ENCODE assay signal across 15 mouse cellular contexts in the genomic region with DNA sequence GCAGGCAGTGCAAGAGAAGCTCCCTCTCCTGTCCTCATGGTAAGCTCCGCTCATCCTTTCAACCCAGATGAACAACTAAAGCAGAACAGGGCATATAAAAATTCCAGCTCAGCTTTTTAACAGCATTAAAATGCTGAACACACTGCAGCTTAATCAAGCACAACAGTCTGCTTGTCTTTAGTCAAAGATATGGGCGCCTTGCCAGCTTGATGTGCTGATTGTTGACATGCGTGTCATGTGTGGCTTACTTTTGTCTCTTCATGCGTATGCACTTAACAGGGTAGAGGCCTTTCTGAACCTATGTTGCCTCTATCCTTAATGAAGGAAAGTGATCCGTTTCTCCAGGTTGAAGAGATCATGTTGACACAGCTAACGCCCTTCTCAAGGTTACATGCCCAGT.
DNase-seq lines count a peak whose midpoint lies in the region; ATAC-seq and TF ChIP-seq lines count a peak whose summit lies in the region.
"Had no signal": no experiment of that assay in that cellular context is flagged by ENCODE, and none has a peak within 500 bp of the region (broad histone marks: within the 10 kb centered on the region; RNA-seq: fewer than 3 reads in every experiment).

No protein-coding gene starts in this region.

- H3K36me3 ChIP-seq in forebrain, embryonic 13.5 days (ENCODE audit: poor library complexity, severe bottlenecking) = peaks cover 41% of the 10 kb centered on the region
- peaks cover 21% of the 10 kb centered on the region for H3K36me3 ChIP-seq in forebrain, embryonic 12.5 days (replicated peaks)
- peaks cover under 1% of the 10 kb centered on the region; the same call in 1 of the 2 replicates for H3K36me3 ChIP-seq in kidney, postnatal 0 days (ENCODE audit: insufficient read depth, low read length)
- H3K36me3 ChIP-seq in neural tube, embryonic 15.5 days = peaks cover 22% of the 10 kb centered on the region

- peak overlapping the region; percentile 37; the same call in 1 of the 2 replicates for H3K27ac ChIP-seq in forebrain, embryonic 13.5 days
- no peak overlapping the region for H3K27ac ChIP-seq in forebrain, embryonic 12.5 days
- H3K27ac ChIP-seq in kidney, postnatal 0 days = no peak overlapping the region
- no peak overlapping the region; the same call in 1 of the 2 replicates for H3K27ac ChIP-seq in neural tube, embryonic 15.5 days (replicated peaks)
- H3K27ac ChIP-seq: lung, embryonic 15.5 days; neural tube, embryonic 12.5 days had no signal

- ATAC-seq in forebrain, embryonic 13.5 days = peak; percentile 75
- ATAC-seq in forebrain, embryonic 12.5 days (ENCODE audit: low FRiP score) = no peak
- ATAC-seq in kidney, postnatal 0 days (replicated peaks; ENCODE audit: low FRiP score, low read depth) = 0 out of 2 replicates have a peak, but pooled peaks have one; percentile 21
- ATAC-seq in neural tube, embryonic 15.5 days (ENCODE audit: low FRiP score) = peak; percentile 17; the same call in 1 of the 2 replicates
- ATAC-seq: Patski had no signal

- H3K9ac ChIP-seq in forebrain, embryonic 13.5 days = no peak overlapping the region
- H3K9ac ChIP-seq in forebrain, embryonic 12.5 days = no peak overlapping the region
- H3K9ac ChIP-seq in kidney, postnatal 0 days (ENCODE audit: low read depth, low read length) = no peak overlapping the region
- no peak overlapping the region for H3K9ac ChIP-seq in neural tube, embryonic 15.5 days (replicated peaks)
- H3K9ac ChIP-seq: lung, embryonic 15.5 days; neural tube, embryonic 12.5 days had no signal

- no peaks in the 10 kb centered on the region for H3K9me3 ChIP-seq in forebrain, embryonic 13.5 days (replicated peaks)
- no peaks in the 10 kb centered on the region for H3K9me3 ChIP-seq in forebrain, embryonic 12.5 days
- H3K9me3 ChIP-seq in kidney, postnatal 0 days (replicated peaks; ENCODE audit: low read length) = no peaks in the 10 kb centered on the region
- H3K9me3 ChIP-seq in neural tube, embryonic 15.5 days (replicated peaks) = no peaks in the 10 kb centered on the region
- H3K9me3 ChIP-seq: lung, embryonic 15.5 days; neural tube, embryonic 12.5 days had no signal

- WGBS in forebrain, embryonic 13.5 days = 62% methylated on average over 6 of the region's 6 CpGs
- 72% methylated on average over 6 of the region's 6 CpGs for WGBS in forebrain, embryonic 12.5 days
- 62% methylated on average over 6 of the region's 6 CpGs for WGBS in kidney, postnatal 0 days
- WGBS in neural tube, embryonic 15.5 days = 57% methylated on average over 6 of the region's 6 CpGs

- H3K4me2 ChIP-seq in forebrain, embryonic 13.5 days = no peak overlapping the region
- H3K4me2 ChIP-seq in forebrain, embryonic 12.5 days = no peak overlapping the region
- H3K4me2 ChIP-seq in kidney, postnatal 0 days (ENCODE audit: low read length) = no peak overlapping the region
- H3K4me2 ChIP-seq in neural tube, embryonic 15.5 days = no peak overlapping the region
- H3K4me2 ChIP-seq: lung, embryonic 15.5 days; neural tube, embryonic 12.5 days had no signal

- peak; percentile 35 for DNase-seq in kidney, postnatal 0 days (ENCODE audit: low spot score)
- DNase-seq in kidney, postnatal 36 days = no peak
- DNase-seq in retina, postnatal 1 day = peak; percentile 47
- DNase-seq in retina, embryonic 14.5 days (ENCODE audit: low spot score) = no peak
- DNase-seq in spleen, postnatal 14 days (ENCODE audit: low spot score in 2 of 2) = no peak
- DNase-seq: cerebellum, adult 11 months; cerebellum, postnatal 36 days; heart, postnatal 10 days; thymus, postnatal 4 days had no signal

- TF ChIP-seq CTCF in kidney, postnatal 0 days (IDR thresholded peaks at IDR 0.05; ENCODE audit: low read depth) = no peak

- peaks cover 10% of the 10 kb centered on the region for H3K4me1 ChIP-seq in forebrain, embryonic 13.5 days
- H3K4me1 ChIP-seq in forebrain, embryonic 12.5 days = peaks cover 5% of the 10 kb centered on the region
- no peaks in the 10 kb centered on the region for H3K4me1 ChIP-seq in kidney, postnatal 0 days (replicated peaks; ENCODE audit: insufficient read depth, low read length)
- H3K4me1 ChIP-seq in neural tube, embryonic 15.5 days = no peaks in the 10 kb centered on the region
- H3K4me1 ChIP-seq: lung, embryonic 15.5 days had no signal

- no peak overlapping the region for H3K4me3 ChIP-seq in forebrain, embryonic 13.5 days
- H3K4me3 ChIP-seq in forebrain, embryonic 12.5 days (replicated peaks) = no peak overlapping the region
- H3K4me3 ChIP-seq in kidney, postnatal 0 days (replicated peaks; ENCODE audit: low read depth, low read length) = no peak overlapping the region
- no peak overlapping the region for H3K4me3 ChIP-seq in neural tube, embryonic 15.5 days (replicated peaks)
- H3K4me3 ChIP-seq: lung, embryonic 15.5 days; neural tube, embryonic 12.5 days had no signal

- H3K27me3 ChIP-seq in forebrain, embryonic 13.5 days = no peaks in the 10 kb centered on the region
- H3K27me3 ChIP-seq in forebrain, embryonic 12.5 days = no peaks in the 10 kb centered on the region
- no peaks in the 10 kb centered on the region for H3K27me3 ChIP-seq in kidney, postnatal 0 days (ENCODE audit: insufficient read depth, low read length)
- H3K27me3 ChIP-seq in neural tube, embryonic 15.5 days (replicated peaks) = no peaks in the 10 kb centered on the region
- H3K27me3 ChIP-seq: lung, embryonic 15.5 days; neural tube, embryonic 12.5 days; Patski had no signal

Comparison
In these comparisons a context has a peak if more than half of its experiments do, and no peak if none do; other contexts are left out.
1. DNase-seq: peak in kidney, postnatal 0 days (single experiment) and retina, postnatal 1 day (single experiment); none in kidney, postnatal 36 days (0 of 2), retina, embryonic 14.5 days (single experiment) and spleen, postnatal 14 days (0 of 2).